Mouse (Mus musculus): ENCODE measurements around the gene Gnai2.
A peak's percentile ranks its signal among the peaks of the same experiment; 100 is the strongest.

DNA sequence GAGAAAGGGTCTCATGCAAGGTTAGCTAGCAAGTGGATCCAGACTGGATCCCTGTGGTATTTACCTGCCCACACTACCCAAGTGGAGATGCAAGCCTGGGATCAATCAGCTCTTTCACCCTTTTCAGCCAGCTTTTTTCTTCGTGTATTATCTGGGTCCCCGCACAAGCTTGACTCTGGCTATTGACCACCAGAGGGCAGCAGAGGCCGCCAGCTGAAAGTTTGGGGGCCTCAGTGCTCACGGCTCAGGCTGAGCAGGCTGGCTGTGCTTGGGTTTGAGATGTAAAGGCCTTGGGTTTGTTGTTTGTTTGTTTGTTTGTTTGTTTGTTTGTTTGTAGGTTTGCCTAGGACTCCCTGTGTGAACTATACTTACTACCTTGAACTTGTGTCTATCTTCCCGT, 10.4 kb upstream of the Gnai2 start:
- TF ChIP-seq POLR2A (IDR thresholded peaks at IDR 0.05; ENCODE audit: borderline replicate concordance, control insufficient read depth, low read depth, low read length) (no peak), CTCF (IDR thresholded peaks at IDR 0.05; ENCODE audit: control insufficient read depth, insufficient read depth, low read length) (peak; percentile 93)

All from bone marrow, adult 2 months (tissue).